Mouse (Mus musculus): Measurements from ENCODE around the gene Agbl1. TPM values are rescaled to one million over a fixed set of nuclear protein-coding genes. Genes with fewer than 3 reads are reported as not detected.

Gene Agbl1
- polyA plus RNA-seq, 1 experiment, result not detected

GRCm38 (mm10) chr7:76282831-76283230 is 53.1 kb downstream of the Agbl1 start:
- no peak overlapping the region for H3K9ac ChIP-seq (ENCODE audit: low read depth, poor library complexity, severe bottlenecking)
- no peak overlapping the region for H3K27ac ChIP-seq (ENCODE audit: insufficient read depth, low read length)
- H3K4me1 ChIP-seq (ENCODE audit: control insufficient read depth, insufficient read depth, low read length), result no peaks in the 10 kb centered on the region
- no peaks in the 10 kb centered on the region for H3K27me3 ChIP-seq (ENCODE audit: control insufficient read depth, insufficient read depth, low read length, poor library complexity, severe bottlenecking)
- H3K36me3 ChIP-seq (ENCODE audit: control insufficient read depth, insufficient read depth, low read length, poor library complexity, severe bottlenecking), result no peaks in the 10 kb centered on the region
- TF ChIP-seq CTCF (IDR thresholded peaks at IDR 0.05; ENCODE audit: low read depth, low read length), result no peak
- H3K9me3 ChIP-seq (replicated peaks; ENCODE audit: control insufficient read depth, insufficient read depth, low read length, poor library complexity, severe bottlenecking), result no peaks in the 10 kb centered on the region
- H3K4me3 ChIP-seq (ENCODE audit: low read depth, low read length), result no peak overlapping the region

GRCm38 (mm10) chr7:76287531-76287930 is 57.8 kb downstream of the Agbl1 start:
- Histone ChIP-seq H3K4me3 (ENCODE audit: low read depth, low read length) (no peak overlapping the region), H3K36me3 (ENCODE audit: control insufficient read depth, insufficient read depth, low read length, poor library complexity, severe bottlenecking) (no peaks in the 10 kb centered on the region), H3K27ac (ENCODE audit: insufficient read depth, low read length) (no peak overlapping the region), H3K9ac (ENCODE audit: low read depth, poor library complexity, severe bottlenecking) (no peak overlapping the region), H3K4me1 (ENCODE audit: control insufficient read depth, insufficient read depth, low read length) (no peaks in the 10 kb centered on the region), H3K9me3 (replicated peaks; ENCODE audit: control insufficient read depth, insufficient read depth, low read length, poor library complexity, severe bottlenecking) (no peaks in the 10 kb centered on the region), H3K27me3 (ENCODE audit: control insufficient read depth, insufficient read depth, low read length, poor library complexity, severe bottlenecking) (no peaks in the 10 kb centered on the region)
- no peak for TF ChIP-seq EP300 (IDR thresholded peaks at IDR 0.05; ENCODE audit: insufficient read depth, low read depth, low read length)
- TF ChIP-seq POLR2A (IDR thresholded peaks at IDR 0.05; ENCODE audit: insufficient read depth, low read length), result no peak
- no peak for TF ChIP-seq CTCF (IDR thresholded peaks at IDR 0.05; ENCODE audit: low read depth, low read length)

- no peak overlapping the region for H3K4me3 ChIP-seq (ENCODE audit: low read depth, low read length)
- no peak overlapping the region for H3K27ac ChIP-seq (ENCODE audit: insufficient read depth, low read length)
- no peaks in the 10 kb centered on the region for H3K27me3 ChIP-seq (ENCODE audit: control insufficient read depth, insufficient read depth, low read length, poor library complexity, severe bottlenecking)
- TF ChIP-seq POLR2A (IDR thresholded peaks at IDR 0.05; ENCODE audit: insufficient read depth, low read length), result no peak
- TF ChIP-seq EP300 (IDR thresholded peaks at IDR 0.05; ENCODE audit: insufficient read depth, low read depth, low read length), result no peak
- no peak for TF ChIP-seq CTCF (IDR thresholded peaks at IDR 0.05; ENCODE audit: low read depth, low read length)
- no peaks in the 10 kb centered on the region for H3K9me3 ChIP-seq (replicated peaks; ENCODE audit: control insufficient read depth, insufficient read depth, low read length, poor library complexity, severe bottlenecking)
- no peaks in the 10 kb centered on the region for H3K36me3 ChIP-seq (ENCODE audit: control insufficient read depth, insufficient read depth, low read length, poor library complexity, severe bottlenecking)
- no peaks in the 10 kb centered on the region for H3K4me1 ChIP-seq (ENCODE audit: control insufficient read depth, insufficient read depth, low read length)
- H3K9ac ChIP-seq (ENCODE audit: low read depth, poor library complexity, severe bottlenecking), result no peak overlapping the region
These were observed 92.3 kb downstream of the Agbl1 start for GRCm38 (mm10) chr7:76321866-76322553.

GRCm38 (mm10) chr7:76326091-76326490 is 96.4 kb downstream of the Agbl1 start:
- TF ChIP-seq POLR2A (IDR thresholded peaks at IDR 0.05; ENCODE audit: insufficient read depth, low read length) (no peak), CTCF (IDR thresholded peaks at IDR 0.05; ENCODE audit: low read depth, low read length) (no peak), EP300 (IDR thresholded peaks at IDR 0.05; ENCODE audit: insufficient read depth, low read depth, low read length) (no peak)
- H3K9ac ChIP-seq (ENCODE audit: low read depth, poor library complexity, severe bottlenecking), result no peak overlapping the region
- no peaks in the 10 kb centered on the region for H3K9me3 ChIP-seq (replicated peaks; ENCODE audit: control insufficient read depth, insufficient read depth, low read length, poor library complexity, severe bottlenecking)
- H3K4me1 ChIP-seq (ENCODE audit: control insufficient read depth, insufficient read depth, low read length), result no peaks in the 10 kb centered on the region
- H3K36me3 ChIP-seq (ENCODE audit: control insufficient read depth, insufficient read depth, low read length, poor library complexity, severe bottlenecking), result no peaks in the 10 kb centered on the region
- no peak overlapping the region for H3K27ac ChIP-seq (ENCODE audit: insufficient read depth, low read length)
- no peak overlapping the region for H3K4me3 ChIP-seq (ENCODE audit: low read depth, low read length)
- H3K27me3 ChIP-seq (ENCODE audit: control insufficient read depth, insufficient read depth, low read length, poor library complexity, severe bottlenecking), result no peaks in the 10 kb centered on the region

GRCm38 (mm10) chr7:76339308-76339707 is 109.6 kb downstream of the Agbl1 start:
- Histone ChIP-seq H3K4me1 (ENCODE audit: control insufficient read depth, insufficient read depth, low read length) (peaks cover 1% of the 10 kb centered on the region), H3K27ac (ENCODE audit: insufficient read depth, low read length) (no peak overlapping the region), H3K4me3 (ENCODE audit: low read depth, low read length) (no peak overlapping the region), H3K27me3 (ENCODE audit: control insufficient read depth, insufficient read depth, low read length, poor library complexity, severe bottlenecking) (no peaks in the 10 kb centered on the region), H3K9me3 (replicated peaks; ENCODE audit: control insufficient read depth, insufficient read depth, low read length, poor library complexity, severe bottlenecking) (no peaks in the 10 kb centered on the region), H3K9ac (ENCODE audit: low read depth, poor library complexity, severe bottlenecking) (no peak overlapping the region), H3K36me3 (ENCODE audit: control insufficient read depth, insufficient read depth, low read length, poor library complexity, severe bottlenecking) (no peaks in the 10 kb centered on the region)
- no peak for TF ChIP-seq EP300 (IDR thresholded peaks at IDR 0.05; ENCODE audit: insufficient read depth, low read depth, low read length)
- TF ChIP-seq CTCF (IDR thresholded peaks at IDR 0.05; ENCODE audit: low read depth, low read length), result no peak
- no peak for TF ChIP-seq POLR2A (IDR thresholded peaks at IDR 0.05; ENCODE audit: insufficient read depth, low read length)

GRCm38 (mm10) chr7:76341601-76342000 is 111.9 kb downstream of the Agbl1 start:
- no peaks in the 10 kb centered on the region for H3K27me3 ChIP-seq (ENCODE audit: control insufficient read depth, insufficient read depth, low read length, poor library complexity, severe bottlenecking)
- no peak overlapping the region for H3K9ac ChIP-seq (ENCODE audit: low read depth, poor library complexity, severe bottlenecking)
- no peaks in the 10 kb centered on the region for H3K9me3 ChIP-seq (replicated peaks; ENCODE audit: control insufficient read depth, insufficient read depth, low read length, poor library complexity, severe bottlenecking)
- H3K27ac ChIP-seq (ENCODE audit: insufficient read depth, low read length), result no peak overlapping the region
- peaks cover 1% of the 10 kb centered on the region for H3K4me1 ChIP-seq (ENCODE audit: control insufficient read depth, insufficient read depth, low read length)
- no peak overlapping the region for H3K4me3 ChIP-seq (ENCODE audit: low read depth, low read length)
- H3K36me3 ChIP-seq (ENCODE audit: control insufficient read depth, insufficient read depth, low read length, poor library complexity, severe bottlenecking), result no peaks in the 10 kb centered on the region
- TF ChIP-seq CTCF (IDR thresholded peaks at IDR 0.05; ENCODE audit: low read depth, low read length), result no peak
- TF ChIP-seq POLR2A (IDR thresholded peaks at IDR 0.05; ENCODE audit: insufficient read depth, low read length), result no peak
- no peak for TF ChIP-seq EP300 (IDR thresholded peaks at IDR 0.05; ENCODE audit: insufficient read depth, low read depth, low read length)
